Mouse (Mus musculus) embryonic facial prominence, embryonic 11.5 days (tissue): ENCODE data around the gene Cap1. TPM values are rescaled to one million over a fixed set of nuclear protein-coding genes. Genes with fewer than 3 reads are reported as not detected.

Experiments used
- ATAC-seq: fragments of 200-750 bp; cut with Nextera tagmentation; replicated peaks from 2 replicates; pipeline ENCODE4 v1.8.0; 2017; ENCODE audit warnings: low read depth; ENCODE audit not compliant: insufficient number of reproducible peaks, low FRiP score, low TSS enrichment
- DNase-seq: peaks from one replicate; pipeline ENCODE4 v3.0.0-alpha.2; 2015; ENCODE audit warnings: low spot score
- H3K27ac ChIP-seq: fragments of 300-500 bp; sonication (generic); replicated peaks from 2 replicates; pipeline ENCODE4 v1.5.1; 2014; ENCODE audit warnings: mild to moderate bottlenecking, low read depth, low read length, control low read depth
- H3K27me3 ChIP-seq: fragments of 300-500 bp; sonication (generic); 2 replicates; pipeline ENCODE4 v1.6.1; 2014; ENCODE audit warnings: mild to moderate bottlenecking, low read length, moderate library complexity, mixed read lengths; ENCODE audit not compliant: control insufficient read depth, insufficient read depth
- H3K36me3 ChIP-seq: fragments of 300-500 bp; sonication (generic); replicated peaks from 2 replicates; pipeline ENCODE4 v1.6.1; 2014; ENCODE audit warnings: low read depth, mild to moderate bottlenecking, low read length, moderate library complexity, mixed read lengths; ENCODE audit not compliant: control insufficient read depth, insufficient read depth
- H3K4me1 ChIP-seq: fragments of 300-500 bp; sonication (generic); 2 replicates; pipeline ENCODE4 v1.6.1; 2014; ENCODE audit warnings: low read length, mixed read lengths; ENCODE audit not compliant: control insufficient read depth, insufficient read depth
- H3K4me2 ChIP-seq: fragments of 300-500 bp; sonication (generic); 2 replicates; pipeline ENCODE4 v1.6.1; 2014; ENCODE audit warnings: low read depth, mild to moderate bottlenecking, control low read depth, low read length, moderate library complexity
- H3K4me3 ChIP-seq: fragments of 300-500 bp; sonication (generic); 2 replicates; pipeline ENCODE4 v1.5.1; 2014; ENCODE audit warnings: low read depth, low read length, control low read depth
- H3K9ac ChIP-seq: fragments of 300-500 bp; sonication (generic); replicated peaks from 2 replicates; pipeline ENCODE4 v1.6.1; 2014; ENCODE audit warnings: mild to moderate bottlenecking, control low read depth, low read length
- H3K9me3 ChIP-seq: fragments of 300-500 bp; sonication (generic); replicated peaks from 2 replicates; pipeline ENCODE4 v1.6.1; 2016; ENCODE audit warnings: mild to moderate bottlenecking, low read length, inconsistent platforms, mixed read lengths; ENCODE audit not compliant: control insufficient read depth
- WGBS: fragments of 180-500 bp; shearing (Covaris S2); extraction: QIAGEN DNeasy Blood & Tissue Kit; methylation state at CpG from one replicate; pipeline ENCODE4 v1.1.7; 2014; 5-methylcytosine and 5-hydroxymethylcytosine counted together
- polyA plus RNA-seq: library from polyadenylated mRNA; unstranded; fragments of >200 nt; fragmentation: Nextera tagmentation; extraction: Ambion mirVana; gene quantifications from 2 replicates; pipeline ENCODE4 v1.2.1, GENCODE M21; 2014

Cap1 gene
- polyA plus RNA-seq, 1 experiment from 2014 or later = 70.1 TPM

DNA sequence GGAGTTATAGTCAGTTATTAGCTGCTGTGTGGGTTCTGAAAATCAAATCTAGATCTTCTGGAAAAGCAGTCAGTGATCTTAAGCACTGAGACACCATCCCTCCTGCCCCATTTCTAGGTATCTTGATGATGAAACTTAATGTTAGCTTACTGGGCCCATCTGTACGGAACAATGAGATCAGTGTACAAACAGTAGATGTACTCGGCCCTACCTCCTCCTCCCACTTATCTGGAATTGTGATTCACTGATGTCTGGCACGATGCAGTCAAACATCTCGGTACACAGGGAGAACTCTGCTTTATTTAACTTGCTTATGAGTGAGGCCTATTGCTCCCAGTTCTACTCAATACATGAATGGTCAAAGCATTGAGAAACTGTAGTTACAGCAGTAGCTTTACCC lies 30.1 kb upstream of the Cap1 start:
- no peak overlapping the region for H3K4me3 ChIP-seq
- no peaks in the 10 kb centered on the region for H3K4me1 ChIP-seq
- whole genome bisulfite sequencing = 86% methylated on average over 4 of the region's 4 CpGs
- no peak overlapping the region for H3K27ac ChIP-seq
- DNase-seq = no peak
- no peaks in the 10 kb centered on the region; the same call in 1 of the 2 replicates for H3K9me3 ChIP-seq
- H3K9ac ChIP-seq = no peak overlapping the region
- no peaks in the 10 kb centered on the region for H3K36me3 ChIP-seq
- ATAC-seq = no peak
- no peaks in the 10 kb centered on the region for H3K27me3 ChIP-seq
- H3K4me2 ChIP-seq = no peak overlapping the region

DNA sequence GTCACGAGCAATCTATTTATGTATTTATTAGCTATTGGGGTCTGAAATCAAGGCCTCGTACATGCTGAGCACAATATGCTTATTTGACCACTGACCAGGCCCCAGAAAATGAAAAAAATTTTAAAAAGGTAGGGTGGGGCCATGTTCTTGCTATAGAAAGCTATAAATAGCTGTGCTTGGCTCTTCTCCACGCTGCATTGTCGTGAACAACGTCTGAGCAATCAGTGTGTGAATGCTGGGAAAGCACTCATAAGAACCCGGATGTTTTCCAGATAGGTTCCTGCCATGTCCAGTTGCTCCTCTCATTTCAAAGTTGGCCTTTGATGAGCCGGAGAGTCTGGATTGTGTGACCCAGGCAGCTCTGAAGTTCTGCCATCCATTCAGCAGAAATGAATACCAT lies 28.3 kb upstream of the Cap1 start:
- Histone ChIP-seq H3K9me3 (no peaks in the 10 kb centered on the region; the same call in 1 of the 2 replicates), H3K4me2 (no peak overlapping the region), H3K27ac (no peak overlapping the region), H3K4me1 (no peaks in the 10 kb centered on the region), H3K36me3 (no peaks in the 10 kb centered on the region), H3K4me3 (no peak overlapping the region), H3K27me3 (no peaks in the 10 kb centered on the region), H3K9ac (no peak overlapping the region)
- WGBS = 85% methylated on average over 7 of the region's 7 CpGs
- DNase-seq (no peak), ATAC-seq (no peak)

DNA sequence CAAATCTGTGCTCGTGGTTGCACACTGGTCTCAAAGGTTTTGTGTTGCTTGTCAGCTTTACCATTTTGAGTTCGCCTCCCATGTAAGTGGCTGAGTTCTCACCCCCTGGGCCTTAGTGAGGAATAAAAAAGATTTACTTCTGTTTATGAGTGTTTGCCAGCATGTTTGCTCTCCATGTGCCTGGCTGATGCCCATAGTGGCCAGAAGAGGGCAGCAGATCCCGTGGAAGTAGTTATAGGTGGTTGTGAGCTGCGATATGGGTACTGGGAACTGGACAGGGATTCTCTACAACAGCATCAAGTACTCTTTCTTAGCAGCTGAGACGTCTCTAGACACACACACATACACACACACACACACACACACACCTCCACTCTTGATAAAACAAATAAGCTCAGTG lies 26.8 kb upstream of the Cap1 start:
- Histone ChIP-seq H3K9ac (no peak overlapping the region), H3K9me3 (no peaks in the 10 kb centered on the region; the same call in 1 of the 2 replicates), H3K36me3 (no peaks in the 10 kb centered on the region), H3K4me1 (no peaks in the 10 kb centered on the region), H3K4me3 (no peak overlapping the region), H3K4me2 (no peak overlapping the region), H3K27ac (no peak overlapping the region), H3K27me3 (no peaks in the 10 kb centered on the region)
- ATAC-seq (no peak), DNase-seq (no peak)
- WGBS = 70% methylated on average over 5 of the region's 5 CpGs

DNA sequence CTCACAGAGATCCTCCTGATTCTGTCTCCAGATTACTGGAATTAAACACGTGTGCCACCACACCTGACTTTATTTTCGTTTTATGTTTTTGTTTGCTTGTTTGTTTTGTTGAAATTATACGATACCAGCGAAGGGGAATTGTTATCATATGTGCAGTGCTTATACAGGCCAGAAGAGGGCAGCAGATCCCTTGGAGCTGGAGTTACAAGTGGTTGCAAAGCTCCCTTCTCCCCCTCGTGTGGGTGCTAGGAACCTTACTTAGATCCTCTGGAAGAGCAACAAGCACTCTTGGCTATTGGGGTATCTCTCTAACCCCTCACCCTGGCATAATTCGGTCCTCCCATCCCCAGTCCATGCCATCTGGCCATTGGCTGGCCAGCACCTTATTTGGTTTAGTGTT lies 24.7 kb upstream of the Cap1 start:
- no peaks in the 10 kb centered on the region for H3K4me1 ChIP-seq
- no peaks in the 10 kb centered on the region; the same call in 1 of the 2 replicates for H3K9me3 ChIP-seq
- DNase-seq (no peak), ATAC-seq (no peak)
- H3K27me3 ChIP-seq = no peaks in the 10 kb centered on the region
- H3K27ac ChIP-seq = no peak overlapping the region
- no peak overlapping the region for H3K9ac ChIP-seq
- H3K36me3 ChIP-seq = no peaks in the 10 kb centered on the region
- no peak overlapping the region for H3K4me3 ChIP-seq
- no peak overlapping the region for H3K4me2 ChIP-seq
- 51% methylated on average over 6 of the region's 6 CpGs for WGBS

DNA sequence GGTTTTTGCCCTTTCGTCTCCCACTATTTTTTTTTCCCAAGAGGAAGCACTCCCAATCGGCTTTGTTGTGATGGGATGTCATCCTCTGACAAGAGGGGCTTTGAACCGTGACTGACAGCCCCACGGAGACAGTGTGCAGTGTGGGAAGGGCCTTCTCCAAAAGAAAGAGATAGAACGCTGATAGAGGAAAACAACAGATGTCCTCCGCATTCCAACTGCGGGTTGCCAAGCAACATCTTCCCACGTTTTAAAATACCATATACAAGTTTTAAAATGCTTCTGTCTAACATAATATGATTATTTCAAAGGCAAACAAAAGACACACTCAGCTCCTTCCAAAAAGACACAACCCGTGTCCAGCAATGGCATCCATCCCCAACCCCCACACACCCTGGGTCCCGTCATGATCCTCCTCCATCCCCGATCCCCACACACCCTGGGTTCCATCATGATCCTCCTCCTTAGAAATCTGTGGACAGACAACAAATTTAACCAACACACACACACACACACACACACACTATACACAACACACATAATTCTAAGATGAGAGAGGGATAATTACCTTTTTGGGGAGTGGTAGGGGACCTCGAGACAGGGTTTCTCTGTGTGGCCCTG lies 23.8 kb upstream of the Cap1 start:
- Histone ChIP-seq H3K36me3 (no peaks in the 10 kb centered on the region), H3K27ac (no peak overlapping the region), H3K9me3 (no peaks in the 10 kb centered on the region; the same call in 1 of the 2 replicates), H3K27me3 (no peaks in the 10 kb centered on the region), H3K4me2 (no peak overlapping the region), H3K9ac (no peak overlapping the region), H3K4me3 (no peak overlapping the region), H3K4me1 (no peaks in the 10 kb centered on the region)
- 49% methylated on average over 12 of the region's 12 CpGs for WGBS
- ATAC-seq = 0 out of 2 replicates have a peak, but pooled peaks have one; percentile 39
- DNase-seq = no peak

DNA sequence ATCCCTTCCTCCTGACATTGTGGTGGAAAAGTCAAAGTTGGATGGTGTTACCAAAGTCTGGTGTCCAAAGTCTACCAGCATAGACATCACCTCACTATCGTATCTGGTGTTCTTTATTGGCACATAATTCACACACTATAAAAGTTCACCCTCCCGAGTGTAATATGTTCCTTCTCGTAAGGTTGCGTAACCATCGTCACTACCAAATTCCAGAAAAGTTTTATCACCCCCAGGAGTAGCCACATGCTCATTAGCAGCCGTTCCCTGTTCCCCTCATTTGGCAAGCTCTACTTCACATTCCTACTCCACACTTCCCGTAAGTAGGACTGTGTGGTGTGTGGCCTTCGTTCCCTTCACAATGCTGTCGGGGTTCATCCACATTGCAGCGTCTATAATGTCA lies 19.5 kb upstream of the Cap1 start:
- Histone ChIP-seq H3K27ac (no peak overlapping the region), H3K9me3 (no peaks in the 10 kb centered on the region), H3K4me1 (no peaks in the 10 kb centered on the region), H3K9ac (no peak overlapping the region), H3K36me3 (no peaks in the 10 kb centered on the region), H3K27me3 (no peaks in the 10 kb centered on the region), H3K4me3 (no peak overlapping the region), H3K4me2 (no peak overlapping the region)
- DNase-seq = no peak
- ATAC-seq = no peak
- 90% methylated on average over 10 of the region's 10 CpGs for WGBS

DNA sequence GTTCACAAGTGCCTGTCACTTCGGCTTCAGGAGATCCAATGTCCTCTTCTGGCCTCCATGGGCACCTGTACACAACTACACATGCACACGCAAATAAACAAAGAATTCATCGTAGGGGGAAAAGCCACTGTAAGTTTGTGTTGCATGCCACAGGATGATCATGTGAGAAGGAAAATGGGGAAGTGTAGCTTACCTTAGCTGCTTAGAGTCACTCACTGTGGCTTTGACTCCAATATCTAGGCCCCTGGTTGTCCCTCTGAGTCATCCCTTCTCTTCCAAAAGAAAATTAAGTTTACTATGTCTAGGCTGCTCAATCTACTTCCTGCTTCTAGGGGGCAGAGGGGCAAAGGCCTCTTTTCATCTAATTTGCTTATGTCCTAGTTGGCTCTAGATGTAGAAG lies 17.9 kb upstream of the Cap1 start:
- no peak overlapping the region for H3K4me2 ChIP-seq
- H3K9me3 ChIP-seq = no peaks in the 10 kb centered on the region
- H3K36me3 ChIP-seq = no peaks in the 10 kb centered on the region
- DNase-seq (no peak), ATAC-seq (no peak)
- no peak overlapping the region for H3K27ac ChIP-seq
- no peak overlapping the region for H3K4me3 ChIP-seq
- H3K4me1 ChIP-seq = no peaks in the 10 kb centered on the region
- 97% methylated on average over 3 of the region's 3 CpGs for WGBS
- no peaks in the 10 kb centered on the region for H3K27me3 ChIP-seq
- no peak overlapping the region for H3K9ac ChIP-seq

DNA sequence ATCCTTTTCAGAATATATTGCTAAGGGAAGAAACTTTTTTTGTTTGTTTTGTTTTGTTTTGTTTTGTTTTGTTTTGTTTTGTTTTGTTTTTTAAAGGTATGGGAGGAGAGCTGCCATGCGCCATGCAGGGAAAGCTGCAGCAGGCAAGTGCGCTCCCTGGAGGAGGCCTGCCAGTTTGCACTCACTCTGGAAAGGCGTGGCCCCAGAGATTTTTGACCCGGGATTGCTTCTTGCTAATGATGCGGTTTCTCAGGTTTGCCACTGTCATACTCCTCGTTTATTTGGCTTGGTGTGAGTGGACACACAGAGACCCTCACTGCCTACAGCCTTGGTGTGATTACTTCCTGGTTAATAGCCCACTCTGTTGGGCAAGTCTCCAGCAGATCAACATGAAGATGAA lies 16.3 kb upstream of the Cap1 start:
- Histone ChIP-seq H3K4me2 (no peak overlapping the region), H3K9me3 (no peaks in the 10 kb centered on the region), H3K4me3 (no peak overlapping the region), H3K27ac (no peak overlapping the region), H3K4me1 (no peaks in the 10 kb centered on the region), H3K9ac (no peak overlapping the region), H3K36me3 (no peaks in the 10 kb centered on the region), H3K27me3 (no peaks in the 10 kb centered on the region)
- ATAC-seq (no peak), DNase-seq (peak; percentile 33)
- WGBS = 29% methylated on average over 6 of the region's 6 CpGs
